Mouse (Mus musculus): Measurements from ENCODE around the gene Elp4. TPM values are rescaled to one million over a fixed set of nuclear protein-coding genes. Genes with fewer than 3 reads are reported as not detected.
A peak's percentile ranks its signal among the peaks of the same experiment; 100 is the strongest.

Gene Elp4
- polyA plus RNA-seq (2012; ENCODE audit: insufficient read depth, low replicate concordance), result 0.54 and 1.4 TPM in 2 replicates

- H3K9me3 ChIP-seq, result no peaks in the 10 kb centered on the region
- peak within 1 kb of the TSS; percentile 95 for H3K4me3 ChIP-seq (replicated peaks)
- no peaks in the 10 kb centered on the region for H3K27me3 ChIP-seq (replicated peaks)
- TF ChIP-seq FLI1 (IDR thresholded peaks at IDR 0.05; ENCODE audit: low read length) (no peak), GATA1 (IDR thresholded peaks at IDR 0.05; ENCODE audit: borderline replicate concordance, low read length) (no peak)
- H3K36me3 ChIP-seq (replicated peaks; ENCODE audit: low read length), result peaks cover 6% of the 10 kb centered on the region
- H3K4me1 ChIP-seq, result peaks cover 12% of the 10 kb centered on the region; the same call in 1 of the 2 replicates
Observed at GRCm38 (mm10) chr2:105903896-105904756, at the start of gene Elp4, which contains the start of gene Immp1l. Elp4 (minus strand) TSS chr2:105904564. Immp1l (plus strand) TSS chr2:105904638.

DNA sequence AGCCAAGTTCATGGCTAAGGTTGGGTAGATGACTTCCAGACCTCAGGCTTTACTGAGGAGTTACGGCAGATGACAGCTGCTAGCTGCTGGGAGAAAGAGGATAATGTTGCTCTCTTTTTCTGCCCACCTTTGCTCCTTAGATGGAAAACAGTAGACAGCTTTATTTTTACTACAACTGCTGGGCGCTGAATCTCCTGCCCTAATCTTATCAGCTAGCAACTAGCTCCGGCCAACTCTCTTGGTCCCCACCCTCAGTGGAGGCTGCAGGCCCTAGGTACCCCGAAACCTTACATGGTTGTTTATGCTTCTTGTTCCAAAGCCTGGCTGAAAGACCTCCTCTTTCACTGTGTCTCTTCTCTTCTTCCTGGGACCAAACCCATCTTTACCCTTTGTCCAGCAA, 49.5 kb upstream of the Elp4 start:
- no peak overlapping the region for H3K4me3 ChIP-seq (replicated peaks)
- TF ChIP-seq GATA1 (IDR thresholded peaks at IDR 0.05; ENCODE audit: borderline replicate concordance, low read length), result no peak
- no peak for TF ChIP-seq FLI1 (IDR thresholded peaks at IDR 0.05; ENCODE audit: low read length)
- H3K9me3 ChIP-seq, result no peaks in the 10 kb centered on the region
- H3K4me1 ChIP-seq, result no peaks in the 10 kb centered on the region
- H3K36me3 ChIP-seq (replicated peaks; ENCODE audit: low read length), result peaks cover 28% of the 10 kb centered on the region
- no peaks in the 10 kb centered on the region for H3K27me3 ChIP-seq (replicated peaks)

- TF ChIP-seq FLI1 (IDR thresholded peaks at IDR 0.05; ENCODE audit: low read length) (no peak), GATA1 (IDR thresholded peaks at IDR 0.05; ENCODE audit: borderline replicate concordance, low read length) (no peak)
- Histone ChIP-seq H3K36me3 (replicated peaks; ENCODE audit: low read length) (peaks cover 19% of the 10 kb centered on the region), H3K27me3 (replicated peaks) (no peaks in the 10 kb centered on the region), H3K9me3 (no peaks in the 10 kb centered on the region), H3K4me3 (replicated peaks) (no peak overlapping the region), H3K4me1 (no peaks in the 10 kb centered on the region)
Observed at GRCm38 (mm10) chr2:105951350-105951940, 47.1 kb upstream of the Elp4 start.

GRCm38 (mm10) chr2:105950131-105950530, 45.8 kb upstream of the Elp4 start:
- H3K4me3 ChIP-seq (replicated peaks), result no peak overlapping the region
- H3K9me3 ChIP-seq, result no peaks in the 10 kb centered on the region
- no peaks in the 10 kb centered on the region for H3K27me3 ChIP-seq (replicated peaks)
- no peaks in the 10 kb centered on the region for H3K4me1 ChIP-seq
- TF ChIP-seq FLI1 (IDR thresholded peaks at IDR 0.05; ENCODE audit: low read length), result no peak
- no peak for TF ChIP-seq GATA1 (IDR thresholded peaks at IDR 0.05; ENCODE audit: borderline replicate concordance, low read length)
- H3K36me3 ChIP-seq (replicated peaks; ENCODE audit: low read length), result peaks cover 18% of the 10 kb centered on the region

- Histone ChIP-seq H3K4me1 (peaks cover 7% of the 10 kb centered on the region; the same call in 1 of the 2 replicates), H3K4me3 (replicated peaks) (no peak overlapping the region), H3K27me3 (replicated peaks) (no peaks in the 10 kb centered on the region), H3K36me3 (replicated peaks; ENCODE audit: low read length) (peaks cover 15% of the 10 kb centered on the region), H3K9me3 (0 out of 2 replicates have a peak, but pooled peaks cover 3% of the 10 kb centered on the region)
- TF ChIP-seq GATA1 (IDR thresholded peaks at IDR 0.05; ENCODE audit: borderline replicate concordance, low read length) (no peak), FLI1 (IDR thresholded peaks at IDR 0.05; ENCODE audit: low read length) (no peak)
Observed at GRCm38 (mm10) chr2:105917623-105918346, 13.4 kb upstream of the Elp4 start.

DNA sequence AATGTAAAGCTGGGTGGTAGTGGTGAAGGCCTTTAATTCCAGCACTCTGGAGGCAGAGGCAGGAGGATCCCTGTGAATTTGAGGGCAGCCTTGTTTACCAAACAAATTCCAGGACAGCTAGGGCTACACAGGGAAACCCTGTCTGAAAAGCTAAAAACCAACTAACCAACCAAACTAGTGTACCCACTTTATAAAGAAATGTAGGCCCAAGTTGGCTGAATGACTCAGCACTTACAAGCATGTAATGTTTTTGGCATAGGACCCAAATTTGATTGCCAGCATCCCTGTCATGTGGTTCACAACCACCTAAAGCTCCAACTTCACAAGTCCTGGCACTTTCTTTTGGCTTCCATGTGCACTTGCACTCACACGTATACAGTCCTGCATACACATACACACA, 12.3 kb upstream of the Elp4 start:
- H3K36me3 ChIP-seq (replicated peaks; ENCODE audit: low read length), result peaks cover 18% of the 10 kb centered on the region
- H3K4me3 ChIP-seq (replicated peaks), result no peak overlapping the region
- TF ChIP-seq GATA1 (IDR thresholded peaks at IDR 0.05; ENCODE audit: borderline replicate concordance, low read length) (no peak), FLI1 (IDR thresholded peaks at IDR 0.05; ENCODE audit: low read length) (no peak)
- H3K27me3 ChIP-seq (replicated peaks), result no peaks in the 10 kb centered on the region
- H3K9me3 ChIP-seq, result 0 out of 2 replicates have a peak, but pooled peaks cover 3% of the 10 kb centered on the region
- H3K4me1 ChIP-seq, result peaks cover 7% of the 10 kb centered on the region; the same call in 1 of the 2 replicates

DNA sequence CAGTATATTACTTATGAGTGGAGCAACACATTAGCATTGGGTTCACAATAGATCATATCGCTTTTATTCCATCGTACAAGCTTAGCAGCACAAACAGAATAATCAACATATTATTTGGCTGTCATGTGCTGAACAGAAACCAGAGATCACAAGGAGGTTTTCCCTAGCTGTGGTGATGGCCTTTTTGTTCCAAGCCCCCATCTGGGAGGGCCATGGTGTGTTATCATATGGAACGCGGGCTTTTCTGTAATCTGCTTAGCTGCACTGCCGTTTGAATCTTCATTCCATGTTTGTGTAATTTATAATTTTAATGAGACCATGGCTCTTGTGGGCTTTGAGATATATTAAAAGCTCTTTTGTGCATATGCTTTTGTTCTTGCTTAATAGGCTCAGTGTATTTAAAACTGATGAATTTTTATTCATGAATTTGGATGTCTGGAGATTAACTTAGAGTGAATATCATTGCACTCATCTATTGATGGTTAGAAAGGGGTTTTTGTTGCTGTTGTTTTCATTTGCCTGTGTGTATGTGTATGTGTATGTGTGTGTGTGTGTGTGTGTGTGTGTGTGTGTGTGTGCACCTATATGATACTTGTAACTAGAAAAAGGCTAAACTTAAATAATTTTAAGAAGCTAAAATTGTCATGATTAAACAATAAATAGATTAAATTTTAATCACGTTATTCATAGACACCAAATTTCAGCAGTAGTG, 9.4 kb upstream of the Elp4 start:
- Histone ChIP-seq H3K36me3 (replicated peaks; ENCODE audit: low read length) (peaks cover 31% of the 10 kb centered on the region), H3K4me1 (peaks cover 14% of the 10 kb centered on the region), H3K27me3 (replicated peaks) (no peaks in the 10 kb centered on the region), H3K4me3 (replicated peaks) (no peak overlapping the region), H3K9me3 (0 out of 2 replicates have a peak, but pooled peaks cover 3% of the 10 kb centered on the region)
- TF ChIP-seq FLI1 (IDR thresholded peaks at IDR 0.05; ENCODE audit: low read length) (no peak), GATA1 (IDR thresholded peaks at IDR 0.05; ENCODE audit: borderline replicate concordance, low read length) (no peak)

DNA sequence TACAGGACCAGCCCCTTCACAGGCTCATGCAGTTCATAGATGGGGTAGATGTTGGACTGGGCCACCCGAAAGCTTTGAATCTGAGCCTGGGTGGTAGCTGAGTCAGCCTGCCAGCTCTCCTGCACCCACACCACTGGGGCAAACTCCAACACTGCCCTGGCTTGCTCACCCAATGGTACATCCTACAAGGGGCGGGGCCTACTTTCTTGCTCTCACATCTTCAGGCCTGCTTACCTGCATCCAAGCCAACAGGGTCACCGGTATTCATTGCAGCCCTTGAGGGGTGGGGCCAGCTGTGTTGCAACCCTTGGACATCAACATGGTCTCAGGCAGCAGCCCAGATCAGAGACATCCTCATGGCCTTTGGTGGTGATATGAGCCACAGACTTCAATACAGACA, 6.2 kb upstream of the Elp4 start:
- H3K9me3 ChIP-seq, result 0 out of 2 replicates have a peak, but pooled peaks cover 3% of the 10 kb centered on the region
- H3K27me3 ChIP-seq (replicated peaks), result no peaks in the 10 kb centered on the region
- no peak overlapping the region for H3K4me3 ChIP-seq (replicated peaks)
- peaks cover 14% of the 10 kb centered on the region for H3K4me1 ChIP-seq
- TF ChIP-seq FLI1 (IDR thresholded peaks at IDR 0.05; ENCODE audit: low read length), result no peak
- TF ChIP-seq GATA1 (IDR thresholded peaks at IDR 0.05; ENCODE audit: borderline replicate concordance, low read length), result no peak
- H3K36me3 ChIP-seq (replicated peaks; ENCODE audit: low read length), result peaks cover 31% of the 10 kb centered on the region

DNA sequence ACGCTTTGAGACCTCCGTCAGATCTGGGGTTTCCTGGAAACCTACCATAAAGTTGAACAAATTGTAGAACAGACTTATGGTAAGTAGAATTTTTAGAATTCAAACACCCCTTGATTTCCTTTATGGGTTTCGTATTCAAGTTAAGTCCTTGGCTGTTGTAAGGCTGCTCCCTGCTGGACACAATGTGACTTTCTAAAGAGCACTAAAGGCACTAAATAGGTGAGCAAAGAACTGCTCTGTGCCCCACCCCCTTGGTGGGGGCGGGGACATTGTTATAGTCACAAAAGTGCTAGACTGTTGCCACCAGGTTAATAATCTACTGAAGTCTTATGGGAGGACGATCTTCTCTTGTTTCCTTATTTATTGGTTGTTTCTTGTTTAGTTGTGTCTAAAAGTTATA, 4.0 kb upstream of the Elp4 start:
- H3K4me1 ChIP-seq, result peaks cover 18% of the 10 kb centered on the region
- peaks cover 23% of the 10 kb centered on the region for H3K36me3 ChIP-seq (replicated peaks; ENCODE audit: low read length)
- no peak for TF ChIP-seq FLI1 (IDR thresholded peaks at IDR 0.05; ENCODE audit: low read length)
- no peak for TF ChIP-seq GATA1 (IDR thresholded peaks at IDR 0.05; ENCODE audit: borderline replicate concordance, low read length)
- H3K4me3 ChIP-seq (replicated peaks), result no peak overlapping the region
- H3K27me3 ChIP-seq (replicated peaks), result no peaks in the 10 kb centered on the region
- no peaks in the 10 kb centered on the region for H3K9me3 ChIP-seq

All from megakaryocyte, embryonic 14.5 days (primary cell).